Mouse (Mus musculus): ENCODE results near the gene Gjd3. TPM values are rescaled to one million over a fixed set of nuclear protein-coding genes. Genes with fewer than 3 reads are reported as not detected.

The Gjd3 gene
- polyA plus RNA-seq, 1 experiment, result not detected

GRCm38 (mm10) chr11:98962421-98963095 lies 20.3 kb downstream of the Gjd3 start:
- TF ChIP-seq EP300 (IDR thresholded peaks at IDR 0.05; ENCODE audit: insufficient read depth, low read depth, low read length) (peak; percentile 93), POLR2A (IDR thresholded peaks at IDR 0.05; ENCODE audit: insufficient read depth, low read length) (no peak), CTCF (IDR thresholded peaks at IDR 0.05; ENCODE audit: low read depth, low read length) (no peak)
- peak overlapping the region; percentile 80 for H3K27ac ChIP-seq (ENCODE audit: insufficient read depth, low read length)
- H3K9me3 ChIP-seq (replicated peaks; ENCODE audit: control insufficient read depth, insufficient read depth, low read length, poor library complexity, severe bottlenecking), result no peaks in the 10 kb centered on the region
- H3K4me3 ChIP-seq (ENCODE audit: low read depth, low read length), result peak overlapping the region; percentile 66
- peak overlapping the region; percentile 90 for H3K9ac ChIP-seq (ENCODE audit: low read depth, poor library complexity, severe bottlenecking)
- peaks cover 5% of the 10 kb centered on the region for H3K36me3 ChIP-seq (ENCODE audit: control insufficient read depth, insufficient read depth, low read length, poor library complexity, severe bottlenecking)
- H3K4me1 ChIP-seq (ENCODE audit: control insufficient read depth, insufficient read depth, low read length), result peaks cover 10% of the 10 kb centered on the region
- H3K27me3 ChIP-seq (ENCODE audit: control insufficient read depth, insufficient read depth, low read length, poor library complexity, severe bottlenecking), result no peaks in the 10 kb centered on the region

DNA sequence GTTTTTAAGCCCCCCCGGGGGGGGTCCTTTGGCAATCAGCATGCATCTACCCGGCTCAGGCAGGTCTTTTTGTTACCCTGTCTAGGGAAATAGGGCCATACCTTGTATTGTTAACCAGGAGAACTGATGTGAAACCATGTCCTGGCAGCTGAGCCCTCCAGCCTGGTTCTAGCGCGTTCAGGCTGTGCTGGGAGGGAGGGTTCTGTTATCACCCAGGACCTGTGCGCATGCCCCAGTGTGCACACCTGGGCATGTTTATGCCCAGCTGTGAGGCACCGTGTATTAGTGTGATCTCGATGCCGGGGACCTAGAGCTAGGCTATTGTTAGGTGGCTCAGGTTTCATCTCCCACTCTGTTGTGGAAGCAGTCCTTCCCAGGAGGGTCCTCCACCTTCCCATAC lies 21.1 kb downstream of the Gjd3 start:
- Histone ChIP-seq H3K4me3 (ENCODE audit: low read depth, low read length) (peak overlapping the region; percentile 89), H3K27ac (ENCODE audit: insufficient read depth, low read length) (peak overlapping the region; percentile 2; the same call in 1 of the 2 replicates), H3K9ac (ENCODE audit: low read depth, poor library complexity, severe bottlenecking) (peak overlapping the region; percentile 90), H3K36me3 (ENCODE audit: control insufficient read depth, insufficient read depth, low read length, poor library complexity, severe bottlenecking) (peaks cover 2% of the 10 kb centered on the region), H3K4me1 (ENCODE audit: control insufficient read depth, insufficient read depth, low read length) (peaks cover 5% of the 10 kb centered on the region), H3K27me3 (ENCODE audit: control insufficient read depth, insufficient read depth, low read length, poor library complexity, severe bottlenecking) (no peaks in the 10 kb centered on the region), H3K9me3 (replicated peaks; ENCODE audit: control insufficient read depth, insufficient read depth, low read length, poor library complexity, severe bottlenecking) (no peaks in the 10 kb centered on the region)
- no peak for TF ChIP-seq CTCF (IDR thresholded peaks at IDR 0.05; ENCODE audit: low read depth, low read length)
- TF ChIP-seq EP300 (IDR thresholded peaks at IDR 0.05; ENCODE audit: insufficient read depth, low read depth, low read length), result no peak
- no peak for TF ChIP-seq POLR2A (IDR thresholded peaks at IDR 0.05; ENCODE audit: insufficient read depth, low read length)

DNA sequence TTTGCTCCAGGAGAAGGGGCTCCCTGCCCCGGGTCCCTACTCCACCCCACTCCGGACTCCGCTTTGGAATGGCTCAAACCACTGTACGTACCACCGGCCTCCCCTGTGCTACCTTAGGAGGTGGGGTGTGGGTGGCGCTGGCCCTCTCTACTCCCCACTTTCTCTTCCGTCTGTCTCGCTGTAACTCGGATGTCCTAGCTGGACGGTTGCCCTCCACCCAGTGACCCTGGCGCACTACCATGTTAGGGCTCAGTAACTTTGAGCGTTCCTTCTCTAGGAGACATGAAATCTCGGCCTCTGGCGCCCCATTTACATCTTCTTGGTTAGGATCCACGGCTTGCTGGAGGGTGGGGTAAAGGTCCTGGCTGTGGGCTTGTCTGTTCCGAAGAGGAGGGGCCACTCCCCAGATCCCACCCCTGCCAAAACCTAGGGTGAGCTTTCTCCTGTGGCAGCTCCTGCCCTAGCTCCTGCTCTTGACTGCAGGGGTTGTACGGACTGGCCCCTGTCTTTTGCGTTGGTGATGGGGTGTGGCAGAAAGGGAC lies 21.7 kb downstream of the Gjd3 start:
- H3K4me1 ChIP-seq (ENCODE audit: control insufficient read depth, insufficient read depth, low read length), result peaks cover 4% of the 10 kb centered on the region
- TF ChIP-seq POLR2A (IDR thresholded peaks at IDR 0.05; ENCODE audit: insufficient read depth, low read length), result no peak
- TF ChIP-seq EP300 (IDR thresholded peaks at IDR 0.05; ENCODE audit: insufficient read depth, low read depth, low read length), result no peak

DNA sequence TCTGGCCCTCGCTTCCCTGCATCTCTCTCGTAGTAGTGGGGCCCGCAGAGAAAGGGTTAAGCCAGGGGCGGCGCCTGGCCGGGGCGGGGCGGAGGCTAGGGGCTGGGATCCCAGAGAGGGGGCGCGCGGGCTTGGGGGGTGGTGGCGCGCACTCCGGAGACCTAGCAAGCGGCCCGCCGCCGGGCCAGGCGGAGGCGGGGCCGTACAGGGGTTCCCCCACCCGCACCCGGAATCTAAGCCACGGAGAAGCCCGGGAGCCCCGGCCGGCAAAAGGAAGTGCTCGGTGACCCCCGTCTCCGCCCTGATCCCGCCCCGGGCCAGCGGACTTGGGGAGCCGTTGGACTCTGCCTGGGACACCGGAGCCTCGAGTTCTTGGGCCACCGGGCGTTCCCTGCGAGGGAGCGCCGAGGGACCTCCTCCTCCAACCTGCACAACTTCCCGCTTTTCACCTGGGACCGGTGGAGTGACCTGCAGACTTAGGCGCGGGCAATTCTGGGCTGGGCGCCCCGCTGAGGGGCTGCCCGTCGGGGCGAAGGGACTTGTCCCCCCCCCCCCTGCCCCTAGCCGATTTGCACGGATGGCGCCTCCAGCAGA lies 22.4 kb downstream of the Gjd3 start:
- Histone ChIP-seq H3K9me3 (replicated peaks; ENCODE audit: control insufficient read depth, insufficient read depth, low read length, poor library complexity, severe bottlenecking) (no peaks in the 10 kb centered on the region), H3K36me3 (ENCODE audit: control insufficient read depth, insufficient read depth, low read length, poor library complexity, severe bottlenecking) (no peaks in the 10 kb centered on the region), H3K9ac (ENCODE audit: low read depth, poor library complexity, severe bottlenecking) (peak overlapping the region; percentile 90), H3K27ac (ENCODE audit: insufficient read depth, low read length) (peak overlapping the region; percentile 76), H3K4me1 (ENCODE audit: control insufficient read depth, insufficient read depth, low read length) (peaks cover 4% of the 10 kb centered on the region), H3K4me3 (ENCODE audit: low read depth, low read length) (peak overlapping the region; percentile 96), H3K27me3 (ENCODE audit: control insufficient read depth, insufficient read depth, low read length, poor library complexity, severe bottlenecking) (no peaks in the 10 kb centered on the region)
- no peak for TF ChIP-seq CTCF (IDR thresholded peaks at IDR 0.05; ENCODE audit: low read depth, low read length)
- no peak for TF ChIP-seq EP300 (IDR thresholded peaks at IDR 0.05; ENCODE audit: insufficient read depth, low read depth, low read length)
- no peak for TF ChIP-seq POLR2A (IDR thresholded peaks at IDR 0.05; ENCODE audit: insufficient read depth, low read length)

More for the DNA sequence above, 21.7 kb downstream of the Gjd3 start:
- H3K9me3 ChIP-seq (replicated peaks; ENCODE audit: control insufficient read depth, insufficient read depth, low read length, poor library complexity, severe bottlenecking), result no peaks in the 10 kb centered on the region
- peak overlapping the region; percentile 90 for H3K9ac ChIP-seq (ENCODE audit: low read depth, poor library complexity, severe bottlenecking)
- no peaks in the 10 kb centered on the region for H3K36me3 ChIP-seq (ENCODE audit: control insufficient read depth, insufficient read depth, low read length, poor library complexity, severe bottlenecking)
- peak overlapping the region; percentile 89 for H3K4me3 ChIP-seq (ENCODE audit: low read depth, low read length)
- H3K27ac ChIP-seq (ENCODE audit: insufficient read depth, low read length), result peak overlapping the region; percentile 39; the same call in 1 of the 2 replicates
- no peaks in the 10 kb centered on the region for H3K27me3 ChIP-seq (ENCODE audit: control insufficient read depth, insufficient read depth, low read length, poor library complexity, severe bottlenecking)

DNA sequence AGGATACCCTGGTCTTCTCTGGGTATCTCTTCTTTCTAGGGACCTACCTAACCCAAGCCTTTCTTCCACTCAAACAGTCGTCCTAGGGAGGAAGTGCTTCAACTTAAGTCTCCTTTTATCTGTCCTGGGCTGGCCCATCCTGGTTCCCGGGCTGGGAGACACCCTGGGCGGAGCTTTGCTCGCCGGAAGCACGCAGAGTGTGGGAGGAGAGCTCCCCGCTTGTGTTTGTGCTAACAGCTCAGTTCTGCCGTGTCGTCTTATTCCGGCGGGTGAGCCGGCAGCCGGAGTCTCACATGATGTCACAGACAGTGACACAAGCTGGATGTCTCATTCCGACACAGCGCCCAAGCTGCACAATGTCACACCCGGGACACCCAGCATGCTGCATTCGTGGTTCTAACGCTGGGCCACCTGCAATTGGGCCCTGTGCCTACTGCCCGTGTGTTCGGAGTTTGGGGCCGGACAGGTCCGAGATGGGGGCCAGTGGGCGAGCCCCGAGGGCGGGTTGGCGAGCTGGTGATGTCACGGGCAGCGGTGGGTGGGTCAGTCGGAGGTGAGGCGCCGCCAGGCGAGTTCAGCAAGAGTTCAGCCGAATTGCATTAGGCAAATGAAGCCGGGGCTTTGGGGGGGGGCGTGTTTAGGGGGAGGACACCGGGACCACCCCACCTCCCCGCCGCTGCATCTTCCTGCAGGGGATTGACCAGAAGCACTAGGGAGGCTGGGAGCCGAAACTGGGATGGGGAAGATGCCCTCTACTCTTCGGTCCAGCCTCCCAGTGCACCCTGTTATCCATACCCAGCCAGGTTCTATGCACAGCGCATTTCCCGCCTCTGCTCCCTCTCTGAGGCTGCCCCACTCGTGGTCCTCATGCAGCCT lies 23.1 kb downstream of the Gjd3 start:
- Histone ChIP-seq H3K4me3 (ENCODE audit: low read depth, low read length) (peak overlapping the region; percentile 96), H3K27ac (ENCODE audit: insufficient read depth, low read length) (peak overlapping the region; percentile 76), H3K4me1 (ENCODE audit: control insufficient read depth, insufficient read depth, low read length) (peaks cover 4% of the 10 kb centered on the region)

More for the DNA sequence above, 23.1 kb downstream of the Gjd3 start:
- Histone ChIP-seq H3K36me3 (ENCODE audit: control insufficient read depth, insufficient read depth, low read length, poor library complexity, severe bottlenecking) (no peaks in the 10 kb centered on the region), H3K9ac (ENCODE audit: low read depth, poor library complexity, severe bottlenecking) (peak overlapping the region; percentile 90), H3K27me3 (ENCODE audit: control insufficient read depth, insufficient read depth, low read length, poor library complexity, severe bottlenecking) (no peaks in the 10 kb centered on the region), H3K9me3 (replicated peaks; ENCODE audit: control insufficient read depth, insufficient read depth, low read length, poor library complexity, severe bottlenecking) (no peaks in the 10 kb centered on the region)
- TF ChIP-seq POLR2A (IDR thresholded peaks at IDR 0.05; ENCODE audit: insufficient read depth, low read length), result no peak
- no peak for TF ChIP-seq CTCF (IDR thresholded peaks at IDR 0.05; ENCODE audit: low read depth, low read length)
- TF ChIP-seq EP300 (IDR thresholded peaks at IDR 0.05; ENCODE audit: insufficient read depth, low read depth, low read length), result peak; percentile 41
